In genomic region chr16:4603453-4603837, GRCm38 (mm10) we compare ENCODE assay signal across 11 mouse cellular contexts. TPM values are rescaled to one million over a fixed set of nuclear protein-coding genes. Genes with fewer than 3 reads are reported as not detected.
DNase-seq lines count a peak whose midpoint lies in the region; ATAC-seq and TF ChIP-seq lines count a peak whose summit lies in the region.
"Had no signal": no experiment of that assay in that cellular context is flagged by ENCODE, and none has a peak within 500 bp of the region (broad histone marks: within the 10 kb centered on the region; RNA-seq: fewer than 3 reads in every experiment).

No protein-coding gene starts in this region.

- H3K36me3 ChIP-seq in heart, embryonic 12.5 days: no peaks in the 10 kb centered on the region; the same call in 1 of the 2 replicates
- no peaks in the 10 kb centered on the region for H3K36me3 ChIP-seq in heart, adult 2 months (ENCODE audit: control insufficient read depth, insufficient read depth, low read length)
- H3K36me3 ChIP-seq in lung, embryonic 15.5 days: no peaks in the 10 kb centered on the region
- H3K36me3 ChIP-seq in embryonic facial prominence, embryonic 15.5 days: peaks cover 2% of the 10 kb centered on the region; the same call in 1 of the 2 replicates
- no peaks in the 10 kb centered on the region for H3K36me3 ChIP-seq in liver, embryonic 16.5 days (ENCODE audit: control insufficient read depth, insufficient read depth)

- no peak for DNase-seq in heart, adult 2 months
- no peak for DNase-seq in lung, postnatal 25 days (ENCODE audit: low spot score)
- no peak for DNase-seq in left cerebral cortex, adult 11 months (ENCODE audit: low spot score)
- DNase-seq: lung, postnatal 14 days; thymus, postnatal 36 days had no signal

- H3K4me3 ChIP-seq in heart, embryonic 12.5 days: no peak overlapping the region
- H3K4me3 ChIP-seq in heart, adult 2 months: no peak overlapping the region
- no peak overlapping the region for H3K4me3 ChIP-seq in lung, embryonic 15.5 days
- no peak overlapping the region for H3K4me3 ChIP-seq in embryonic facial prominence, embryonic 15.5 days (replicated peaks)
- H3K4me3 ChIP-seq in liver, embryonic 16.5 days (ENCODE audit: low read depth, low read length): no peak overlapping the region

- intact Hi-C loops in heart, adult 2 months (cut with DNase I): no loop called here

- ATAC-seq in heart, embryonic 12.5 days (ENCODE audit: insufficient number of reproducible peaks, low FRiP score): no peak
- ATAC-seq in lung, embryonic 15.5 days (ENCODE audit: borderline replicate concordance, extremely low read depth, low FRiP score, low TSS enrichment): no peak
- ATAC-seq in embryonic facial prominence, embryonic 15.5 days (ENCODE audit: insufficient number of reproducible peaks, low FRiP score, low TSS enrichment, low read depth): no peak
- ATAC-seq in liver, embryonic 16.5 days (ENCODE audit: low read depth): no peak
- no peak for ATAC-seq in megakaryocyte progenitor cell, adult 5-6 weeks (replicated peaks; ENCODE audit: poor library complexity)
- ATAC-seq: CD4-positive, CD25-positive, alpha-beta regulatory T cell, adult 4 months had no signal

- peak overlapping the region; percentile 84 for H3K27ac ChIP-seq in heart, embryonic 12.5 days (ENCODE audit: poor library complexity, severe bottlenecking)
- H3K27ac ChIP-seq in heart, adult 2 months: no peak overlapping the region
- H3K27ac ChIP-seq in lung, embryonic 15.5 days: peak overlapping the region; percentile 84
- H3K27ac ChIP-seq in embryonic facial prominence, embryonic 15.5 days (replicated peaks): peak overlapping the region; percentile 24
- peak overlapping the region; percentile 29; the same call in 1 of the 2 replicates for H3K27ac ChIP-seq in liver, embryonic 16.5 days (ENCODE audit: low read length)

- TF ChIP-seq EP300 in heart, adult 2 months (IDR thresholded peaks at IDR 0.05; ENCODE audit: insufficient read depth, low read depth, low read length): no peak

- no peaks in the 10 kb centered on the region for H3K9me3 ChIP-seq in heart, embryonic 12.5 days (replicated peaks)
- no peaks in the 10 kb centered on the region for H3K9me3 ChIP-seq in lung, embryonic 15.5 days
- H3K9me3 ChIP-seq in embryonic facial prominence, embryonic 15.5 days (replicated peaks): no peaks in the 10 kb centered on the region
- no peaks in the 10 kb centered on the region for H3K9me3 ChIP-seq in liver, embryonic 16.5 days (replicated peaks; ENCODE audit: control insufficient read depth, low read length)

- peak overlapping the region; percentile 53 for H3K9ac ChIP-seq in heart, embryonic 12.5 days
- H3K9ac ChIP-seq in heart, adult 2 months (ENCODE audit: low read depth, low read length): no peak overlapping the region
- H3K9ac ChIP-seq in lung, embryonic 15.5 days: no peak overlapping the region
- H3K9ac ChIP-seq in embryonic facial prominence, embryonic 15.5 days: no peak overlapping the region
- H3K9ac ChIP-seq in liver, embryonic 16.5 days (ENCODE audit: low read depth, low read length): no peak overlapping the region

- WGBS in heart, embryonic 12.5 days: 43% methylated on average over 1 of the region's 1 CpGs
- WGBS in heart, adult 2 months: 52% methylated on average over 1 of the region's 1 CpGs
- 48% methylated on average over 1 of the region's 1 CpGs for WGBS in lung, embryonic 15.5 days
- WGBS in embryonic facial prominence, embryonic 15.5 days: 36% methylated on average over 1 of the region's 1 CpGs
- 67% methylated on average over 1 of the region's 1 CpGs for WGBS in liver, embryonic 16.5 days (ENCODE audit: insufficient replicate concordance)

- no peak for TF ChIP-seq CTCF in heart, adult 2 months (IDR thresholded peaks at IDR 0.05)

- no peaks in the 10 kb centered on the region for H3K27me3 ChIP-seq in heart, embryonic 12.5 days (replicated peaks)
- H3K27me3 ChIP-seq in heart, adult 2 months (ENCODE audit: control insufficient read depth, insufficient read depth, low read length): no peaks in the 10 kb centered on the region
- H3K27me3 ChIP-seq in lung, embryonic 15.5 days: no peaks in the 10 kb centered on the region
- H3K27me3 ChIP-seq in embryonic facial prominence, embryonic 15.5 days: no peaks in the 10 kb centered on the region
- H3K27me3 ChIP-seq in liver, embryonic 16.5 days (ENCODE audit: control insufficient read depth, insufficient read depth, low read depth, low read length): no peaks in the 10 kb centered on the region

- H3K79me2 ChIP-seq in heart, adult 2 months (replicated peaks; ENCODE audit: control insufficient read depth, insufficient read depth, low read length): no peaks in the 10 kb centered on the region; the same call in 1 of the 2 replicates

- no peak for TF ChIP-seq POLR2A in heart, adult 2 months (IDR thresholded peaks at IDR 0.05; ENCODE audit: insufficient read depth, low read depth, low read length)

- peak overlapping the region; percentile 49 for H3K4me2 ChIP-seq in heart, embryonic 12.5 days
- peak overlapping the region; percentile 21 for H3K4me2 ChIP-seq in lung, embryonic 15.5 days
- H3K4me2 ChIP-seq in embryonic facial prominence, embryonic 15.5 days (replicated peaks): no peak overlapping the region
- no peak overlapping the region for H3K4me2 ChIP-seq in liver, embryonic 16.5 days (ENCODE audit: low read depth, low read length)

- H3K4me1 ChIP-seq in heart, embryonic 12.5 days (replicated peaks): peaks cover 95% of the 10 kb centered on the region
- H3K4me1 ChIP-seq in heart, adult 2 months (ENCODE audit: control insufficient read depth, insufficient read depth, low read length): peaks cover 22% of the 10 kb centered on the region
- H3K4me1 ChIP-seq in lung, embryonic 15.5 days: peaks cover 87% of the 10 kb centered on the region
- peaks cover 96% of the 10 kb centered on the region for H3K4me1 ChIP-seq in embryonic facial prominence, embryonic 15.5 days
- H3K4me1 ChIP-seq in liver, embryonic 16.5 days (ENCODE audit: control insufficient read depth, low read depth, low read length): peaks cover 30% of the 10 kb centered on the region

RNA-seq across cellular contexts. Expression of gene Glis2, which starts 8.9 kb away (rescaled TPM):
- 24.9 and 25.5 TPM in 2 replicates for polyA plus RNA-seq in heart, embryonic 12.5 days (2016; fragmentation: Nextera tagmentation; extraction: Ambion mirVana)
- total RNA-seq in heart, adult 2 months (2021): 10 to 100 TPM; 10.0 to 11.1 TPM
- polyA plus RNA-seq in heart, adult 2 months (2012; rRNA removed): 17.3 and 23.8 TPM in 2 replicates
- 18.5 and 24.0 TPM in 2 replicates for polyA plus RNA-seq in lung, embryonic 15.5 days (2015; fragmentation: Nextera tagmentation; extraction: Ambion mirVana)
- polyA plus RNA-seq in embryonic facial prominence, embryonic 15.5 days (2015; fragmentation: Nextera tagmentation; extraction: Ambion mirVana): 33.2 and 33.4 TPM in 2 replicates
- polyA plus RNA-seq in liver, embryonic 16.5 days (2015; fragmentation: Nextera tagmentation; extraction: Ambion mirVana): 2.1 and 2.5 TPM in 2 replicates
- total RNA-seq in megakaryocyte progenitor cell, adult 5-6 weeks (2015): 1.1 and 1.5 TPM in 2 replicates
- total RNA-seq in megakaryocyte progenitor cell, adult 5-6 weeks (2017): 0.64 and 1.1 TPM in 2 replicates

RNA-seq across cellular contexts. Expression of gene Pam16, which starts 21.3 kb away (rescaled TPM):
- 127 and 128 TPM in 2 replicates for polyA plus RNA-seq in heart, embryonic 12.5 days (2016; fragmentation: Nextera tagmentation; extraction: Ambion mirVana)
- total RNA-seq in heart, adult 2 months (2021): 100 to 1,000 TPM; 119 to 165 TPM
- polyA plus RNA-seq in heart, adult 2 months (2012; rRNA removed): 36.3 and 39.4 TPM in 2 replicates
- 93.8 and 94.6 TPM in 2 replicates for polyA plus RNA-seq in lung, embryonic 15.5 days (2015; fragmentation: Nextera tagmentation; extraction: Ambion mirVana)
- 83.4 and 107 TPM in 2 replicates for polyA plus RNA-seq in embryonic facial prominence, embryonic 15.5 days (2015; fragmentation: Nextera tagmentation; extraction: Ambion mirVana)
- polyA plus RNA-seq in liver, embryonic 16.5 days (2015; fragmentation: Nextera tagmentation; extraction: Ambion mirVana): 50.8 and 54.5 TPM in 2 replicates
- total RNA-seq in megakaryocyte progenitor cell, adult 5-6 weeks (2015): 74.0 and 86.1 TPM in 2 replicates
- 19.1 and 35.2 TPM in 2 replicates for total RNA-seq in megakaryocyte progenitor cell, adult 5-6 weeks (2017)

RNA-seq across cellular contexts. Expression of gene Vasn, which starts 36.3 kb away (rescaled TPM):
- polyA plus RNA-seq in heart, embryonic 12.5 days (2016; fragmentation: Nextera tagmentation; extraction: Ambion mirVana): 14.8 and 16.4 TPM in 2 replicates
- total RNA-seq in heart, adult 2 months (2021): 10 to 100 TPM in 1 of 2 experiments, 1 to 10 TPM in 1; 9.2 to 10.5 TPM
- 23.9 and 24.2 TPM in 2 replicates for polyA plus RNA-seq in heart, adult 2 months (2012; rRNA removed)
- polyA plus RNA-seq in lung, embryonic 15.5 days (2015; fragmentation: Nextera tagmentation; extraction: Ambion mirVana): 25.1 and 25.9 TPM in 2 replicates
- polyA plus RNA-seq in embryonic facial prominence, embryonic 15.5 days (2015; fragmentation: Nextera tagmentation; extraction: Ambion mirVana): 33.7 and 36.8 TPM in 2 replicates
- polyA plus RNA-seq in liver, embryonic 16.5 days (2015; fragmentation: Nextera tagmentation; extraction: Ambion mirVana): 2.0 and 3.0 TPM in 2 replicates
- total RNA-seq in megakaryocyte progenitor cell, adult 5-6 weeks (2015): 0.07 and 0.49 TPM in 2 replicates
- total RNA-seq in megakaryocyte progenitor cell, adult 5-6 weeks (2017): 0.17 and 0.34 TPM in 2 replicates

RNA-seq across cellular contexts. Expression of gene Dnaja3, which starts 36.3 kb away (rescaled TPM):
- polyA plus RNA-seq in heart, embryonic 12.5 days (2016; fragmentation: Nextera tagmentation; extraction: Ambion mirVana): 77.6 and 77.7 TPM in 2 replicates
- 100 to 1,000 TPM; 138 to 150 TPM for total RNA-seq in heart, adult 2 months (2021)
- 80.8 and 104 TPM in 2 replicates for polyA plus RNA-seq in heart, adult 2 months (2012; rRNA removed)
- 66.0 and 66.5 TPM in 2 replicates for polyA plus RNA-seq in lung, embryonic 15.5 days (2015; fragmentation: Nextera tagmentation; extraction: Ambion mirVana)
- 61.2 and 62.6 TPM in 2 replicates for polyA plus RNA-seq in embryonic facial prominence, embryonic 15.5 days (2015; fragmentation: Nextera tagmentation; extraction: Ambion mirVana)
- polyA plus RNA-seq in liver, embryonic 16.5 days (2015; fragmentation: Nextera tagmentation; extraction: Ambion mirVana): 46.5 and 47.3 TPM in 2 replicates
- 24.6 and 26.3 TPM in 2 replicates for total RNA-seq in megakaryocyte progenitor cell, adult 5-6 weeks (2015)
- total RNA-seq in megakaryocyte progenitor cell, adult 5-6 weeks (2017): 59.5 and 71.1 TPM in 2 replicates

RNA-seq across cellular contexts. Expression of gene Tfap4, which starts 43.8 kb away (rescaled TPM):
- polyA plus RNA-seq in heart, embryonic 12.5 days (2016; fragmentation: Nextera tagmentation; extraction: Ambion mirVana): 8.1 and 8.4 TPM in 2 replicates
- total RNA-seq in heart, adult 2 months (2021): 1 to 10 TPM; 3.2 to 3.4 TPM
- 2.4 and 2.9 TPM in 2 replicates for polyA plus RNA-seq in heart, adult 2 months (2012; rRNA removed)
- polyA plus RNA-seq in lung, embryonic 15.5 days (2015; fragmentation: Nextera tagmentation; extraction: Ambion mirVana): 18.4 and 19.6 TPM in 2 replicates
- 23.6 and 24.5 TPM in 2 replicates for polyA plus RNA-seq in embryonic facial prominence, embryonic 15.5 days (2015; fragmentation: Nextera tagmentation; extraction: Ambion mirVana)
- 4.7 and 4.8 TPM in 2 replicates for polyA plus RNA-seq in liver, embryonic 16.5 days (2015; fragmentation: Nextera tagmentation; extraction: Ambion mirVana)
- 37.1 and 41.2 TPM in 2 replicates for total RNA-seq in megakaryocyte progenitor cell, adult 5-6 weeks (2015)
- 42.0 and 53.9 TPM in 2 replicates for total RNA-seq in megakaryocyte progenitor cell, adult 5-6 weeks (2017)

Comparison
In these comparisons a context has a peak if more than half of its experiments do, and no peak if none do; other contexts are left out.
1. H3K4me2 ChIP-seq: peak in heart, embryonic 12.5 days (single experiment) and lung, embryonic 15.5 days (single experiment); none in embryonic facial prominence, embryonic 15.5 days (single experiment) and liver, embryonic 16.5 days (single experiment).